Mouse (Mus musculus) ES-E14 (cell line): Measurements from ENCODE around the gene Fbxo31. TPM values are rescaled to one million over a fixed set of nuclear protein-coding genes. Genes with fewer than 3 reads are reported as not detected.
A peak's percentile ranks its signal among the peaks of the same experiment; 100 is the strongest.

Experiments used
- DNase-seq: peaks from one replicate; pipeline ENCODE4 v3.0.0-alpha.2; 2013; ENCODE audit warnings: low read depth, low spot score
- H3K27ac ChIP-seq: 2 replicates; pipeline ENCODE4 v1.5.1; 2012; ENCODE audit warnings: low read depth, mild to moderate bottlenecking, low read length, moderate library complexity, mixed read lengths; ENCODE audit not compliant: poor library complexity, insufficient read depth, severe bottlenecking
- H3K36me3 ChIP-seq: 2 replicates; pipeline ENCODE4 v1.6.1; 2012; ENCODE audit warnings: mild to moderate bottlenecking, low read length, moderate library complexity, mixed read lengths; ENCODE audit not compliant: control insufficient read depth, poor library complexity, insufficient read depth, severe bottlenecking
- H3K4me1 ChIP-seq, 2 experiments: fragments of 150-350 bp in 1 of 2; sonication (generic) in 1 of 2; 2 replicates each; pipeline ENCODE4 v1.6.1; 2012; ENCODE audit warnings: low read length in 2 of 2, mild to moderate bottlenecking in 1 of 2, mixed read lengths in 1 of 2; ENCODE audit not compliant: control insufficient read depth in 2 of 2, insufficient read depth in 2 of 2, poor library complexity in 1 of 2
- H3K4me3 ChIP-seq, 2 experiments: fragments of 150-350 bp in 1 of 2; sonication (generic) in 1 of 2; 2 replicates each; pipeline ENCODE4 v1.5.1; 2012; ENCODE audit warnings: low read length in 2 of 2, low read depth in 1 of 2, mild to moderate bottlenecking in 1 of 2, mixed read lengths in 1 of 2; ENCODE audit not compliant: insufficient read depth in 1 of 2, poor library complexity in 1 of 2, severe bottlenecking in 1 of 2
- H3K9ac ChIP-seq: 2 replicates; pipeline ENCODE4 v1.6.1; 2012; ENCODE audit warnings: low read depth, mild to moderate bottlenecking, low read length, mixed read lengths; ENCODE audit not compliant: poor library complexity, insufficient read depth, severe bottlenecking
- H3K9me3 ChIP-seq: fragments of 150-350 bp; sonication (generic); 2 replicates; pipeline ENCODE4 v1.6.1; 2012; ENCODE audit warnings: low read depth, mild to moderate bottlenecking, low read length; ENCODE audit not compliant: control insufficient read depth, insufficient read depth
- CHD2 ChIP-seq: IDR thresholded peaks from 2 replicates; pipeline ENCODE4 v1.6.1; 2014; ENCODE audit warnings: mild to moderate bottlenecking, low read depth, low read length, inconsistent platforms
- HCFC1 ChIP-seq: IDR thresholded peaks from 2 replicates; pipeline ENCODE4 v1.6.1; 2012; ENCODE audit warnings: low read length, inconsistent platforms, borderline replicate concordance; ENCODE audit not compliant: insufficient read depth
- MAFK ChIP-seq: IDR thresholded peaks from 2 replicates; pipeline ENCODE4 v1.6.1; 2014; ENCODE audit warnings: mild to moderate bottlenecking, low read depth, low read length, inconsistent platforms; ENCODE audit not compliant: insufficient read depth
- ZC3H11A ChIP-seq: IDR thresholded peaks from 2 replicates; pipeline ENCODE4 v1.6.1; 2012; ENCODE audit warnings: low read depth, mild to moderate bottlenecking, inconsistent platforms, low read length, borderline replicate concordance
- ZNF384 ChIP-seq: IDR thresholded peaks from 2 replicates; pipeline ENCODE4 v1.6.1; 2012; ENCODE audit warnings: low read depth, low read length, inconsistent platforms
- in situ Hi-C, 2 experiments: fragments of 600-800 bp; cut with MboI; formaldehyde crosslinking; loops; one replicate each; pipeline ENCODE4 v1.15.1; 2025; ENCODE audit warnings: low sequenced_read_pairs in 2 of 2, inconsistent platforms in 1 of 2; ENCODE audit not compliant: unreplicated experiment in 2 of 2
- total RNA-seq: library from RNA; depleted of rRNA; stranded (reverse); fragments of 300-350 nt; gene quantifications from 2 replicates; pipeline ENCODE4 v1.2.3, GENCODE M21; 2012

Fbxo31 gene
- total RNA-seq, 1 experiment, result 15.5 TPM

DNA sequence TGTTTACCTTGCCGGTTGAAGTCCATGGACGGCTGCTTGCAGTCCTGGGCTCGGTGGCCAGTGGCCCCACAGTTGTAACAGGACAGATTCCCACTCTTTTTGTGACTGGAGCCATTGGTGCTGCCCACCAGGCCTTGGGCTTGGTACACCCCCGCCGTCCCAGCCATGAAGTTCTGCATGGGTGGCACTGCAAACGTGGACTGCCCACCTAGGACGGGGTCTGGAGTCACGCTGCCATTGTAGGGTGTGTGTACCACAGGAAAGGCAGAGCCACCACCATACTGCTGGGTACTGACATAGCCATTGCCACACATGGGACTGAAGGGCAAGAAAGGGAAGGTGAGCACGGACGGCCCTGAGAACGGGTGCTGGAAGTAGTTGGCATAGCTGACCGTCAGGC lies 25.2 kb upstream of the Fbxo31 start:
- in situ Hi-C loops, result no loop called here
- H3K27ac ChIP-seq, result no peak overlapping the region
- TF ChIP-seq CHD2 (no peak), HCFC1 (no peak), MAFK (no peak), ZC3H11A (no peak), ZNF384 (no peak)
- no peaks in the 10 kb centered on the region for H3K9me3 ChIP-seq
- H3K36me3 ChIP-seq, result peaks cover 23% of the 10 kb centered on the region; the same call in 1 of the 2 replicates
- H3K4me3 ChIP-seq, result peak overlapping the region in 1 of 2 experiments; percentile 6; a peak in 2 of 4 replicates
- H3K9ac ChIP-seq, result no peak overlapping the region
- peaks cover 0 to 6% of the 10 kb centered on the region in 2 experiments; a peak in 1 of 4 replicates for H3K4me1 ChIP-seq
- DNase-seq, result no peak

DNA sequence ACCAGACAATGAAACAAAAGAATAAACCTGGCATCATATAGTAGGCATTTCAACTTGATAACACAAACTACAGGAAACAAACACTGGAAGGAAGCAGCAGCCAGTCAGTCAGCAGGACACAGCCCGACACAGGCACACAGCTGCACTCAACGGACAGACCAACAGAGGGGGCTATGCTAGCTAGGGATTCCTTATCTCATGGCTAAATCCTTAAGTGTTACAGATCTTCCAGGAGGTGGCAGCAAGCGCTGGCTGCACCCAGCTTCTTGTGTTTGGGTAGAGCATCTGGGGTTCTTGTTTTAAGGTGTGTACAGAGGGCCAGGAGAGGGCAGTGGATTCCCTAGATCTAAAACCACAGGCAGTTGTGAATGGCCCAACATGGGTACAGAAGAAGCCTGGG lies 24.3 kb upstream of the Fbxo31 start:
- TF ChIP-seq ZNF384, result no peak
- no peak for TF ChIP-seq CHD2
- no peak for TF ChIP-seq MAFK
- TF ChIP-seq ZC3H11A, result no peak; the same call in 1 of the 2 replicates
- TF ChIP-seq HCFC1, result no peak
- Histone ChIP-seq H3K9me3 (no peaks in the 10 kb centered on the region), H3K4me1 (peaks cover 0 to 6% of the 10 kb centered on the region in 2 experiments; a peak in 1 of 4 replicates), H3K36me3 (peaks cover 21% of the 10 kb centered on the region; the same call in 1 of the 2 replicates), H3K27ac (no peak overlapping the region), H3K9ac (no peak overlapping the region), H3K4me3 (no peak overlapping the region)
- peak; percentile 76 for DNase-seq
- in situ Hi-C loops, result no loop called here

DNA sequence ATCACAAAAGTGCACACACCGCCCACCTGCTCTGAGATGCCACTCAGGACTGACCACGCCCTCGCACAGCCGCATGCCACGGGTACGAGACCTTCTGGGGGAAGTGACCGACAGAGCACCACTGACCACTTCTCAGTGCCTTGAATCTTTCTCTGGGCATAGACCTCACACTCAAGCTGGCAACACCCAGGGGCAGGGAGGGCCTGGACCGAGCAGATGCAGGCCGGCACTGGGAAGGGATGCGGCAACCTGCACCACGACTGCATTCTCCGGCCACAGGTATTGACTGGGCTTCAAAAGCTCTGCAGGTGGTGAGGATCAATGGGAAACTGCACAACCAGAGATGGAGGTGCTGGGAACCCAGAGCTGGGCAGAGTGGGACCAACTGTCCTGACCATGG lies 23.8 kb upstream of the Fbxo31 start:
- DNase-seq, result no peak
- H3K27ac ChIP-seq, result no peak overlapping the region
- H3K4me1 ChIP-seq, result peaks cover 0 to 6% of the 10 kb centered on the region in 2 experiments; a peak in 1 of 4 replicates
- H3K4me3 ChIP-seq, result no peak overlapping the region
- in situ Hi-C loops, result no loop called here
- no peak for TF ChIP-seq HCFC1
- no peak for TF ChIP-seq ZNF384
- TF ChIP-seq MAFK, result no peak
- TF ChIP-seq CHD2, result no peak
- TF ChIP-seq ZC3H11A, result no peak
- no peaks in the 10 kb centered on the region for H3K9me3 ChIP-seq
- peaks cover 25% of the 10 kb centered on the region; the same call in 1 of the 2 replicates for H3K36me3 ChIP-seq
- no peak overlapping the region for H3K9ac ChIP-seq

DNA sequence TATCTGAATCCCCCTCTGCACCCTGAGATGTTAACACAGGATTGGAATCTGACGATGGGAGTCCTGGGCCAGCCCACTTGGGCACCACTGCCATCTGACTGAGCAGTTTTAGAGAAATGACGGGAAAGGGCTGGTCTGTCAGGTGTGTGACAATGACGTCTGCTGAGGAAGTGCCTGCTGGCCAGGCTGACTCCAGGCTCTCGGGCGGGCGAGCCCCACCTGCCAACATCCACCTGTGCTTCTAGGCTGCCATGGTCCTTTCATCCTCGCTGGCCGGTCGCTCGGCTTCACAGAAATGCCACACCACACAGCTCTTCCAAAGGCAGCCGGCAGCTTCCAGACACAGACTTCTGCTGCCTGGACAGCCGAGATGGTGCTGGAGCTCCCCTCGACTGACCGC lies 21.2 kb upstream of the Fbxo31 start:
- no peak for DNase-seq
- Histone ChIP-seq H3K9me3 (no peaks in the 10 kb centered on the region), H3K9ac (no peak overlapping the region), H3K4me1 (peaks cover 0 to 3% of the 10 kb centered on the region in 2 experiments; a peak in 1 of 4 replicates), H3K36me3 (peaks cover 33% of the 10 kb centered on the region; the same call in 1 of the 2 replicates), H3K4me3 (no peak overlapping the region), H3K27ac (no peak overlapping the region)
- TF ChIP-seq CHD2 (no peak), ZC3H11A (no peak), MAFK (no peak), HCFC1 (no peak), ZNF384 (no peak)
- in situ Hi-C loops, result no loop called here

DNA sequence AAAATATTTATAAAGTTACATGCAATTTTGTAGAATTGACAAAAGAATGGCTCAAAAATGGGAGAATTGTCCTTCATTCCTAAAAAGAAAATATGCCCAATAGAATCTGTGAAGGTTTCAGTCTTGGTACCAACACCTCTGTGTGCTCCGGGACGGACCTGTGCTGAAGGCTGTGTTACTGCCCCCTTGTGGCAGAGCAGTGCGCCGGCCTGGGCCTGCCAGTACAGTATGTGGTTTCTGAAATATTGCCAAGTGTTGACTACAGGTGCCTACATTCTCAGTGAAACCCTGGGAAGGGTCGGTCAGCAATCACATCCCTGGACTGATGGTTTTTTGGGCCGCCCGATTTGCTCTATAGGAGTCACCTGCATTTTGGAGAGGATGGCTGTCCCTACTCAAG lies 20.3 kb upstream of the Fbxo31 start:
- Histone ChIP-seq H3K9ac (no peak overlapping the region), H3K4me3 (no peak overlapping the region), H3K27ac (no peak overlapping the region), H3K4me1 (no peaks in the 10 kb centered on the region), H3K36me3 (peaks cover 31% of the 10 kb centered on the region; the same call in 1 of the 2 replicates), H3K9me3 (no peaks in the 10 kb centered on the region)
- no peak for DNase-seq
- in situ Hi-C loops, result no loop called here
- TF ChIP-seq ZC3H11A (0 out of 2 replicates have a peak, but pooled peaks have one; percentile 23), HCFC1 (no peak)
